Mouse (Mus musculus): Measurements from ENCODE around the gene Cd101.
A peak's percentile ranks its signal among the peaks of the same experiment; 100 is the strongest.

The Cd101 gene

DNA sequence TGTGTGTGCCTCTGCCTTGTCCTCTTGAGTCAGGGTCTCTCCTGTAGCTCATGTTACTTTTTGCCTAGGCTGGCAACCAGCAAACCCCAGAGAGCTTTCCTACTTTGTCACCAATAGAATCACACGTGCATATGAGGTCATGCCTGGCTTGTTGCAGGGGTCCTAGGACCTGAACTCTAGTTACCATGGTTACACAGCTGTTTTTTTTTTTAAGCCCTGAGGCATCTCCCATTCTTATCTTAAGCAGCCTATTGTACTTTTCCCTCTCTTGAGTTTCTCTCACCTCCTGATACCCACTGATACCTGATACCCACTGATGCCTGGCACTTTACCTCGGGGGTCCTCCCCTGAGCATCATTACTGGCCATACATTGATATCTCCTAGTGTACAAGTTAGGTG lies 29.6 kb downstream of the Cd101 start:
- no peak for DNase-seq

DNA sequence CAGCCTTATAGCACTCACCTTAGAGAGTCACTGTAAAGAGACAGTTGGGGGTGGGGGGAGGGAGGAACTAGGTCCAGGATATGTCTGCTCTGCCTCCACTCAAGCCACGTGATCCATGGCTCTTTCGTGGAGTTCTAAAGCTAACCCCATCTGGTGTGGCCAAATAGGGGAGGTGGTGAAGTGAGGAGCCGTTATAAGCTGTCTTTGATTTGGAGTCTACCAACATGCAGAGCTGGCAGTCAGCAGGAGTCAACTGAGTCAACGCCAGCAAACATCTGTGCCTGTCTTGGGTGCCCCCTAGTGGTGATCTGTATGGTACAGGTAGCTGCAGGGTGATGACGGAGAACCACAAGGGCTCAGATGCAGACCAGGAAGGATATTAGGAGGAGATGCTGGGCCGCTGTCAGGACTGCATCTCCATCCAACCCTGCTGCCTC lies 30.4 kb downstream of the Cd101 start:
- DNase-seq, result peak; percentile 78 to 84

DNA sequence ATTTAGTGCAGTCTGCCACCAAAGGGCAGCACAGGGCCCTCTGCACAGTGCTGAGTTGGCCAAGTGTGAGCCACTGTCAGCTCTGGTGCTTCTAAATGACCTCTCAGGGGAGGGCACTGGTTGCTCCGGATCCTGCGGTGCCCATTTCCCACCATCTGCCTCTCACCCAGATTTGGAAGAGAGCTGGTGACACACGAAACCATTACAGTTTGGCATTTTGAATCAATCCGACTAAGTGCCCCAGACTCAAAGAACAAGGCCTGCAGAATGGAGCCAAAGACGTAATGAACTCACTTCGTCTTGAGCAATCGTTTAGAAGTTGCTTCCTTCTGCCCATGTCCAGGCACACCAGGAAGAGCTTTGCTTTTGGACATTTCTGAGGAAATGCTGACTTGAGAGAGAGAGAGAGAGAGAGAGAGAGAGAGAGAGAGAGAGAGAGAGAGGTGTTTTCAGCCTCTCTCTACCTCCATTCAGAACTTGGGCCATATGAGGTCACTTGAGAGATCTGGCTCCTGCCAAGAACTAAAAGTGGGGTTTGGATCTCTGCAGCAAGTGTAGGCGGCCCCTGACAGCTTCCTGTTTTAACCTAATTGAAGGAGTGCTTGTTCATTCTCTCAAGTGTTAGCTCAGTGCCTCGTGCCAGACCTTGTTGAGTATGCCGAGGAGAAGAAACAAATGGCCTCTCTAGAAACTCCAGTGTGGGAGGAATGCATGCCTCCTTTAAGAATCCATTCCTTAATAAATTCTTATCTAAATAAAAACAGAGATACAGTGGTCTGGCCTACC lies 31.4 kb downstream of the Cd101 start:
- DNase-seq, result peak; percentile 26 to 28

DNA sequence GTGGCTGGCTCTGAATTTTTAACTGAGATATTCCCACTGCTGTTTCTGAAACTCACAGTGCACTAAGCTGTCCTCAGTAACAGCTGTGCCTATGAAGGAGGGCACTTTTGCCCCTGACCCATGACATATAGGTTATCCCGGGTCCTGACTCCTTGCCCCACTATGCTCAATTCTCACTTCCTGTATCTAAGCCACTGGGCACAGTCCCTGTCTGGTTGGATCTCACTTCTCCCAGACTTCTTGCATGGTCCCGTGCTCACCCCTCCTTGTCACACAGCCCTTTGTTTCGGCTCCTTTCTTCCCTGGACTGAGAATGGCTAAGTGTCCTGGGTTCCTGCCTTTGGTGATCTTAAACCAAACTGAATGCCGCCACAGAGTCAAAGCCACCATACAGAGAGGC lies 35.1 kb downstream of the Cd101 start:
- no peak for DNase-seq

DNA sequence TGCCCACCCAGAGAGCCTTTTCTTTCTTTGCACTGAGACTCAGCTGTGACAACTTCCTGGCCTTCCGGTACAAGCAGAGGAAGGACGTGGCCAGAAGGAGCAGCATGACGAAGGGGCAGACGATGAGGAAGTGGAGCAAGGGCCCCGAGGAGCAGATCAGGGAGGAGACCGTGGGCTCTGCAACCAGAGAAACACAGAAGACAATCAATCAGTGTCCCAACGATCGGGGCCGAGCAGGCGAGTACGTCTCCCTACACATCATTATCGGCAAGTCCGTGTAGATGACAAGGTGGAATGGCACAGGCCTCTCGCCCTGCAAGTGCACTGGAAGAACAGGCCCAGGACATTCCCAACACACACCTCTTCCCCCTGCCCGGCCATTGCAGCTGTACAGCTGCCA lies 35.6 kb downstream of the Cd101 start:
- no peak for DNase-seq

DNA sequence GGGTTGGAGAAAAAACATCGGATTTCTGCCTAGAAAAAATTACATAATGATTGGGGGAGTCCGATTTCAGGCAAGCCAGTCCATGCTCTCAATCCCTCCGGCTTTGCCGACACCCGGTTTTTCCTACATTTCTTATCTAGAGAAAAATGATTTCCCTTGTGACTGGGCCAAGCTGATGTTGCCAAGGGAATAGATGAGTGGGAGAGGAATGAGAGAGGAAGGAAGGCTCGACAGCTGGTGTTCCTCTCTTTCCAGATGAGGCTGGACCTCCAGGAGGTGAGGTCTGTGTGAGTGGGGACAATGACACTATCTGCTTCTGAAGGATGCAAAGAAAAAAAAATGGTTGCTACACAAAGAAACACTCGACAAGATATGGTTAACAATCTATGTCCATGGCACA lies 36.2 kb downstream of the Cd101 start:
- DNase-seq, result no peak

DNA sequence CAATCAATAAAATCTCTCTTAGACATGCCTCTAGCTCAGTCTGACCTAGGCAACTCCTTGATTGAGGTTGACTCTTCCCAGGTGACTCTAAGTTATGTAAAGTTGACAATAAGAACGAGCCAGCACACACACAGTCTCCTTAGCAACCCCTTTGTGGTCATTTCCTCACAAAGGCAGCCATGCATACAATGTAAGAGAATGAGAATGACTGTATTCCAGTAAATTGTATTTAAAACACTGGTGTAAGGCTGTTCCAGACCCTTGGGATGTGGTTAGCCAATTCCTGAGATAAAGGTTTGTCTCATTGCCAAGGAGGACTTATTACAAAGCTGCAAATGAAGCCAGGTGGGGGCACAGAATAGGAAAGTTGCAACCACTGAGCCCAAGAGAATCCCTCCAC lies 39.1 kb downstream of the Cd101 start:
- no peak for DNase-seq

DNA sequence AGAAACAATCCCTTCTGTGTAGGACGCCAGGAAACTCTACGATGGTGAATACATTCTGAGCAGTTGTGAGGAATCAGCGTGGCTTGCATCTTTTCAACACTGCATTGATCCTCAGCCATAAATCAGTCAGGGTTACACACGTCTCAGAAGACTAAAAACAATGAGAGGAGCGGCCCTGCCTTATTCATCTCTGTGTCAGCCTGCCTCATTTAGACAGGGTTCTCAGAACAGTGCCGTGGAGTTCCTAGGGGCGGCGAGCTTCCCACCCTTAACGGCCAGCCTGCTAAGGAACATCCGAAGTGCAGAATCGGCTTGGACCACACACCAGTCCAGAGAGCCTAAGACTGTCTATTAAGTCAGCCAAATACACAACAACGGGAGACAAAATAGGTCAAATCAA lies 39.9 kb downstream of the Cd101 start:
- peak; percentile 31 to 42 for DNase-seq

DNA sequence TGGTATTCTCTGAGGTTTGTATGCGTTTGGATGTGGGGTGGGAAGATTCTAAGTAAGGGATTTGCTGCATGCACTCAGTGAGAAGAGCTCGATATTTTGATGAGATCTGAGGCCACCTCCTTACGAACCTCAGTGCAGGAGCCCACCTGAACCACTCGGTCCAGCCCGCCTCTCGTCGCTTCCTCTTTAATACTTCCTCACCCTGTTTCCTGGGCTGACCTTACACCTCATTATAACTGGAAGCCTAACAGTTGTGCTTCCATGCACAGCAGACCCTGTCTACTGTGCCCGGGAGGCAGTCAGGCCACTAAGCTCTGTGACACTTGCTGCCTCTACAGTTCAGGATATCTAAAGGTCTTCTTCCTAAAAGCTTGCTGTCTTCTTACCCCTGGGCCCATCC lies 50.1 kb downstream of the Cd101 start:
- no peak for DNase-seq

DNA sequence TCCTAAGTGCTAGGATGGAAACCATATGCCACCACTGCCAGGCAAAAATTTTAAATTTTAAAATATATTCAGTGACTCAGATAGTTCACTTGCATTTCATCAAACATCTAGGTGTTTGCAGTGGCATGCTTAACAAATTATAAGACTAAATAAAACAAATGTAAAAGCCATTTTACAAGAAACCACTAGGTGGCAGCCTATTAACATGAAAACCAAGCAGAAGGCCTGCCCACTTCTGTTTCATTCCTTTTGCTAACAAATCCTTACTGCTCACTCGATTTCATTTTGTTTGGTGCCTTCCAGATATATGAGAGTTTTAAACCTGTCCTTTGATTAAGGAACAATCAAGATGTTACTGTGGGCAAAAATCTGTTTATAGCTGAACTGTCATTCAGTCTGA lies 55.5 kb downstream of the Cd101 start:
- DNase-seq, result peak; percentile 31 to 65

DNA sequence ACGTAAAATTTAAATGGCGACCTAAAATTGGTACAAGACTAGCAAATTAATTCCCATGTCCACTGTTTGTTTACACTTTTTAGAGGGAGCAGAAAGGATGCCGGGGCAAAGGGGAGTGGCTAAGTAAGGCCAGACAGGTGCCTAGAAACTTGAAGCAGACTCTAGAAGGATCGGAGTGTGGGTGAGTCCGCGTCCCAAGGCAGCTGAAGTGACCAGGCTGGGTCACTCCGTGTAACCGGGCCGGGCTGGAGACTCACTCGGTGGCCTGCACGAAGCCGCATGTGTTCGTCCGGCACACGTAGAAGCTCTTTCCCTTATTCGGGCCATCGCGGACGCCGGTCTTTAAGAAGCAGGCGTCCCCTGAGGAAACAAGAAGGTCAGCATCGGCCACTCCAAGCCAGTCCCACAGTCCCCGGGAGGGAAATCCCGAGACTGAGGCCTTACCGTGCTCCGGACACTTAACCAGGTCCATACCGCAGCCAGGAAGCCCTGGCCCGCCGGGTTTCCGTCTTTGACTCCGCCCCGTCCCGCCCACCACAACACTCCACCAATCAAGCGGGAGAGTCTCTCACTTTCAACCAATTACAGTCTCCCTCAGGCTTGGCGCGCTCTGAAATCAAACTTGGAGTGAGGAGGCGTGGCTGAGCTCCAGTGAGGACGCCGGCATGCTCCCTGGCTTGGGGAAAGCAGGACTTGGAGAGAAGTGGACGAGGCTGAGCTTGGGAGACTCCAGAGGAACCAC lies 60.0 kb downstream of the Cd101 start, which contains the start of gene Ttf2:
TSS of gene Ttf2 (minus strand) at position 488 of the 742 bp plus-strand sequence.
- peak; percentile 95 to 96 for DNase-seq

DNA sequence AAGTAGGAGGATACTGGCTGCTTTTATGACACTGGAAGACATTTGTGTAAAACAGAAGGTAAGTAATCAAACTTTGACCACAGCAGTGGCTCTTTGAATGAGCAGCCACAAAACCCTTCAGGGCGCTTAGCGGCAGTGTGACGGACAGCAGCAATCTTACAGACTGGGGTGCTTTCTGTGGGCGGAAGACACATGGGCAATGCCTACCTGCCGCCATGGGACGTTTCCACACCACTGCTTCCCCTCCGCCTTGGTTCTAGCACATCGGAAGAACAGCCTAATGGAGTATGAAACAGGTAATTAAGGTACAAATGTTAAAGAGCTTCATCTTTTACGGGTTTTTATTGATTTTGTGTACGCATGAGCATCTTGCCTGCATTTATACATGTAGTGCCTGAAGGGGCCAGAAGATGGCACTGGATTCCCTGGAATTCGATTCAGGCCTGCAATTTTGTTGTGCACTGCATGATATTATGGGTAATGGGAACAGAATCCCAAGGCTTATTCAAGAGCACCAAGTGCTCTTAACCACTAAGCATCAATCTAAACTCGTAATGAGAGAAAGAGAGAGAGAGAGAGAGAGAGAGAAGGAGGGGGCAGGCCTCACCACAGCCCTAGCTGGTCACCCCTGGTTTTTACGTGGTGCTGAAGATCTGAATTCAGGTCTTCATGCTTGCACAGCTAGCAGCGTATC lies 65.4 kb downstream of the Cd101 start:
- peak; percentile 76 to 78 for DNase-seq

DNA sequence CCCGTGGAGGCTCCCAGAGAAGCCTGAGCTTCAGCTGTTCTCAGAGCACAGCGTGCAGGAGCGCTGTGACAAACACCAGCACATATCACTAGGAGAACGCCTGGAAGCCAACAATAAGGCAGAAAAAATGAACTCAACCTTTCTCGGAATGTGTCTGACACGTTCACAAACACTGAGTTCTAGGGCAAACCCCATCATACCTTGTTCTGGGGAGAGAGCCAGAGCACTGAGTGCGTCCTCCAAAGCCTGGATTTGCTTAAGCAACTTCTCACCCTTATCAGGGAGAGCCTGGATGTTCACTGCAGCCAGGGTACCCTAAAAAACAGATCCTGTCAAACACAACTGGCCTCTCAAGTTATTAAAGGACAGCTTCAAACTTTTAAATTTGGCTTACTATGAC lies 67.9 kb downstream of the Cd101 start:
- DNase-seq, result no peak

DNA sequence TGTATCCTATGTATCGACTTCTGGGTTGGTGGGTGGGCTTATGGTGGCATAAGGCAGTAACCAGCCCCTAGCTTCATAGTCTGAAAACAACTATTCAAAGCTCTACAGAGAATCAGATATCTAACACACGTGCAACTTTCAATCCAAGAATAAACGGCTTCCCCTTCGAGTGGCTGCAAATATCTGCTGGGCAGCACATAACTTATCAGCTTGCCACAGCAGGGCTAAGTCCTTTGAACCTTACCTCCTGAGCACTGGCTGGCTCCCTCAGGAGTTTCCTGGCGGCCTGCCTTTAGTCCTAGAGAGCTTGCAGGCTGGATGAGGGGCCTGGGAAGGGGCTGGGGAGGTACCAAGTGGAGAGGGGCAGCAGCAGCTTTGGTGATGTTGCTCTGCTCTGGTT lies 68.3 kb downstream of the Cd101 start:
- no peak for DNase-seq

DNA sequence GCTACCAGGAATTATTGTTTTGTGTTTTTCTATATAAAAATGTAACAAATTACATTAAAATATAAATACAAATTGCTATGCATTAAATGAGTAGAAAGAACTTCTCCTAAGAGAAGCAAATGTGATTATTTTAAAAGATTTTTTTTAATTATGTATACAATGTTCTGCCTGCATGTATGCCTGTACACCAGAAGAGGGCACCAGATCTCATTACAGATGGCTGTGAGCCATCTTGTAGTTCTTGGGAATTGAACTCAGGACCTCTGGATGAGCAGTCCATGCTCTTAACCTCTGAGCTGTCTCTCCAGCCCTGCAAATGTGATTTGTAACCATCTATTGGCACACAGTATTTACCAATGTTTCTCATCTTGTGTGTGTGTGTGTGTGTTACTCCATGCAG lies 74.7 kb downstream of the Cd101 start:
- no peak for DNase-seq

DNA sequence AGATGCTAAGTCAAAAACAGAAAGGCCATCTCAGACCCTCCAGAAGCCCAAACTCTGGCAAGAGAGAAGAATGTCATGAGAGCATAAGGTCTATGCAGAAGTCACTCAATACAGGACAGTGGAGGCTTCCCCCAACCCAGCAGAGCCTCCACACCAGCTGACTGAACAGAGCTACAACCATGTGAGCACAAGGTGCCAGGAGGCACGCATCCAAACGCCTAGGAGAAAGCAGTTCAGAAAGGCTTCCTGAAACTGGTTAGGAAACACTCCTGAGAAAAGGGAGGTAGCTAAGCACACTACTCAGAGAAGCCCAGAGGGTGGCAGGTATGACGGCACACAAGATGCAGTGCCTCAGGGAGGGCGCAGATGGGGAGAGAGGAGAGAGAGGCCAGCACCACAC lies 77.8 kb downstream of the Cd101 start:
- DNase-seq, result peak; percentile 73 to 81

DNA sequence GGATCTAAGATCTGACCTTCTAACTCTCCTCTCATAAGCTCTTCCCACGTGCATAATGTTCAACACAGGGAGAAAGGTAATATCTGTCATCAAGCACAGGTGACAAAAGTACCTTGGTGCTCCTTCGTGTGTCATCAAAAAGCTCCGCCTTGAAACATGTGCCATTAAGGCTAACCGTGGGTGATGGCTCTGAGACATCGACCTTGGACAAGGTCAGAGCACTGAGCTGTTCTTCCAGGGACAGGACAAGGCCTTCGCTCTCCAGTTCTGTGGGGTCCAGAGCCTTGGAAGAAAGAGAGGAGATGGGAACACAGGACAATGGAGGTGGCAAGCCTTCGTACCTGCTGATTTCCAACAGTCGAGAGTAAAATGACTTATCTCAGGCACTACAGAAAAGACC lies 82.1 kb downstream of the Cd101 start:
- no peak for DNase-seq

All from cerebellum, postnatal 14 days (tissue).